Mouse (Mus musculus): Measurements from ENCODE around the gene Crp. TPM values are rescaled to one million over a fixed set of nuclear protein-coding genes. Genes with fewer than 3 reads are reported as not detected.

Crp gene
- polyA plus RNA-seq, 1 experiment from 2014 or later: not detected

GRCm38 (mm10) chr1:172701381-172701780, 3.5 kb downstream of the Crp start:
- Histone ChIP-seq H3K9me3 (ENCODE audit: control insufficient read depth, low read length) (no peaks in the 10 kb centered on the region), H3K36me3 (ENCODE audit: control insufficient read depth, insufficient read depth, low read length) (no peaks in the 10 kb centered on the region), H3K9ac (ENCODE audit: low read depth, low read length) (no peak overlapping the region), H3K27me3 (ENCODE audit: control insufficient read depth, insufficient read depth, low read length) (no peaks in the 10 kb centered on the region), H3K27ac (ENCODE audit: low read depth, low read length) (no peak overlapping the region), H3K4me3 (ENCODE audit: low read depth, low read length) (no peak overlapping the region), H3K4me2 (replicated peaks; ENCODE audit: low read depth, low read length) (no peak overlapping the region), H3K4me1 (replicated peaks; ENCODE audit: control insufficient read depth, insufficient read depth, low read length) (no peaks in the 10 kb centered on the region)
- WGBS: 92% methylated on average over 2 of the region's 2 CpGs
- DNase-seq (ENCODE audit: low spot score) (no peak), ATAC-seq (ENCODE audit: low FRiP score) (no peak)

DNA sequence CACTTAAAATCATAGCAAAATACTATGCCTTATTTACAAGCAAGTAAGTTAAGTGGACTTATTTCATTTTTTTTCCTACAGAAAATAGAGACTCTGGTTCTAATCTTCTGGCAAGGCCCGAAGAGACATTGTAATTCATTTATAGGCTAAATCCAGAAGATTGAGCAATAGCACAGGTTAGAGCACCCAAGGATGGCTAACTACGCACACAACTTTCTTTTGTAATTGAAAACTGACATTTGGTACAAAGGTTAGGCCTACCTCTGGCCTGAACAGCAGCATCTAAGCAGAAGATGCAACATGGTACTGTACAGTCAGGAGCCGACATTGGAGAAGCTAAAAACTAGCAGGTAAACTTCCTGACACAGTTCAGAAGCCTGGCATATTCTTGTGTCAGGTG, 4.0 kb downstream of the Crp start:
- no peaks in the 10 kb centered on the region for H3K36me3 ChIP-seq (ENCODE audit: control insufficient read depth, insufficient read depth, low read length)
- ATAC-seq (ENCODE audit: low FRiP score): no peak
- no peaks in the 10 kb centered on the region for H3K9me3 ChIP-seq (ENCODE audit: control insufficient read depth, low read length)
- H3K4me3 ChIP-seq (ENCODE audit: low read depth, low read length): no peak overlapping the region
- no peak overlapping the region for H3K4me2 ChIP-seq (replicated peaks; ENCODE audit: low read depth, low read length)
- H3K9ac ChIP-seq (ENCODE audit: low read depth, low read length): no peak overlapping the region
- 93% methylated on average over 3 of the region's 3 CpGs for WGBS
- no peaks in the 10 kb centered on the region for H3K27me3 ChIP-seq (ENCODE audit: control insufficient read depth, insufficient read depth, low read length)
- no peak for DNase-seq (ENCODE audit: low spot score)
- no peak overlapping the region for H3K27ac ChIP-seq (ENCODE audit: low read depth, low read length)
- no peaks in the 10 kb centered on the region for H3K4me1 ChIP-seq (replicated peaks; ENCODE audit: control insufficient read depth, insufficient read depth, low read length)

DNA sequence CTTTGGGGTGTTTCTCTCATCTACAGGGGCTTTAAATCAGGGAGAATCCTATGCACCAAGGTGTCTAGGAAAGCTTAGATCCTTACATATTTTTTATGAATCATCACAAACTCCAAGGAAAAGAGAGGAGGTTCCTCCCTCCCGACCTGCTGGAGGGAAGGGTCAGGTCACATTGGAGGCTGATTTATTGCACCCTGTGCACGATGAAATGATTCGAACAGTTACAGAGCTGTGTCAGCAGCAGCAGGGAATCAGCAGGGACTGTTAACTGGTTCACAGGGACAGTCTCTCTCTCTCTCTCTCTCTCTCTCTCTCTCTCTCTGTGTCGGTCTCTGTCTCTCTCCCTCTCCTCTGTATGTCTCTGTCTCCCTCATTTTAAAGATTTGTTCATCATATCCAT, 6.9 kb downstream of the Crp start:
- H3K4me3 ChIP-seq (ENCODE audit: low read depth, low read length): no peak overlapping the region
- DNase-seq (ENCODE audit: low spot score) (no peak), ATAC-seq (ENCODE audit: low FRiP score) (no peak)
- H3K36me3 ChIP-seq (ENCODE audit: control insufficient read depth, insufficient read depth, low read length): no peaks in the 10 kb centered on the region
- H3K27me3 ChIP-seq (ENCODE audit: control insufficient read depth, insufficient read depth, low read length): no peaks in the 10 kb centered on the region
- H3K4me2 ChIP-seq (replicated peaks; ENCODE audit: low read depth, low read length): no peak overlapping the region
- no peak overlapping the region for H3K27ac ChIP-seq (ENCODE audit: low read depth, low read length)
- no peak overlapping the region for H3K9ac ChIP-seq (ENCODE audit: low read depth, low read length)
- no peaks in the 10 kb centered on the region for H3K9me3 ChIP-seq (ENCODE audit: control insufficient read depth, low read length)
- 65% methylated on average over 4 of the region's 4 CpGs for WGBS
- H3K4me1 ChIP-seq (replicated peaks; ENCODE audit: control insufficient read depth, insufficient read depth, low read length): no peaks in the 10 kb centered on the region

DNA sequence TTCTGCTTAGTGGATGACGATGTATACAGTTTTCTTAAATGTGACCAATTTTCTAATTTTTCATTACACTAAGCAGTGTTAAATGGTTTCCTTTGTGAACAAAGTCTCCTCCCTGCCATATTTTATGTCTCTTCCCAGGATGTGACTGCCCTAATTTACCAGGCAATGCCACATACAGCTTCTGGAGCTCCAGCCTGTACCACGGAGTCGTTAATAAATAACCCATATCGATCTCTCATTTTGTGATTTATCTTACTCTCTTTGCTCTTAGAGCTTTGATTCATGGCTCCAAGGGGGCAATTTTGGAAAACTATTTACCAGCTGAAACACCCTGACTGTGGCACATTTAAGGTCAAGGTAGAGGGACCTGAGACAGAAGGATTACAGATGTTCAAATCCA, 8.4 kb downstream of the Crp start:
- Histone ChIP-seq H3K36me3 (ENCODE audit: control insufficient read depth, insufficient read depth, low read length) (no peaks in the 10 kb centered on the region), H3K27me3 (ENCODE audit: control insufficient read depth, insufficient read depth, low read length) (no peaks in the 10 kb centered on the region), H3K4me1 (replicated peaks; ENCODE audit: control insufficient read depth, insufficient read depth, low read length) (no peaks in the 10 kb centered on the region), H3K9me3 (ENCODE audit: control insufficient read depth, low read length) (no peaks in the 10 kb centered on the region), H3K4me2 (replicated peaks; ENCODE audit: low read depth, low read length) (no peak overlapping the region), H3K4me3 (ENCODE audit: low read depth, low read length) (no peak overlapping the region), H3K27ac (ENCODE audit: low read depth, low read length) (no peak overlapping the region), H3K9ac (ENCODE audit: low read depth, low read length) (no peak overlapping the region)
- DNase-seq (ENCODE audit: low spot score) (no peak), ATAC-seq (ENCODE audit: low FRiP score) (no peak)
- WGBS: 92% methylated on average over 4 of the region's 4 CpGs

DNA sequence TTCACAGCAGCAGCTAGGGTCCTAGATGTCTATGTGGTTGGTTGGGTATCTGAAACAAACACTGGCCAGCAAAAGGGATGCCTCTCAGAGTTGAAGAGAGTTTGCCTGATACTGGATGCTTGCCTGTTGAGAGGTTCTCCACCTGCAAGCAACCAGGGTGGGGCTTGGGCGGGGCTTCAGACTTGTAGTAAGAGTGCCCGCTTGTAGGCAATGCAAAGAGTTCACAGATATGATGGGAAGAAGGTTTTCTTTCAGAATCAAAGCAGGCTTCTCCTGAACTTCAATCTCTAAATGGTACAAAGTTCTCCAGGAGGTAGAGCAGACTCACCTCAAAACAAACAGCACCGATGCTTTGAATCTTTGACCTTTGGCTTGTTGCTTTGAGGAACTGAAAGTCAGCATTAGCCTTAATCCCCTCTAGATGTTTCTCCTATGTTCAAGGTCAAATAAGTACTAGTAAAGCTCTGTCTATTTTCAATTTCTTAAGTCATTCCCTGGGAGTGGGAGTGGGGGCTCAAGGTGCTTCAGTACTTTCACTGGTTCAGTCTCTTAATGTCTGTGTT, 12.0 kb downstream of the Crp start:
- no peaks in the 10 kb centered on the region for H3K27me3 ChIP-seq (ENCODE audit: control insufficient read depth, insufficient read depth, low read length)
- DNase-seq (ENCODE audit: low spot score): no peak
- H3K4me2 ChIP-seq (replicated peaks; ENCODE audit: low read depth, low read length): no peak overlapping the region
- H3K4me1 ChIP-seq (replicated peaks; ENCODE audit: control insufficient read depth, insufficient read depth, low read length): no peaks in the 10 kb centered on the region
- no peak for ATAC-seq (ENCODE audit: low FRiP score)
- no peak overlapping the region for H3K4me3 ChIP-seq (ENCODE audit: low read depth, low read length)
- no peak overlapping the region for H3K27ac ChIP-seq (ENCODE audit: low read depth, low read length)
- H3K9me3 ChIP-seq (ENCODE audit: control insufficient read depth, low read length): no peaks in the 10 kb centered on the region
- H3K36me3 ChIP-seq (ENCODE audit: control insufficient read depth, insufficient read depth, low read length): no peaks in the 10 kb centered on the region
- WGBS: 83% methylated on average over 3 of the region's 3 CpGs
- H3K9ac ChIP-seq (ENCODE audit: low read depth, low read length): no peak overlapping the region

DNA sequence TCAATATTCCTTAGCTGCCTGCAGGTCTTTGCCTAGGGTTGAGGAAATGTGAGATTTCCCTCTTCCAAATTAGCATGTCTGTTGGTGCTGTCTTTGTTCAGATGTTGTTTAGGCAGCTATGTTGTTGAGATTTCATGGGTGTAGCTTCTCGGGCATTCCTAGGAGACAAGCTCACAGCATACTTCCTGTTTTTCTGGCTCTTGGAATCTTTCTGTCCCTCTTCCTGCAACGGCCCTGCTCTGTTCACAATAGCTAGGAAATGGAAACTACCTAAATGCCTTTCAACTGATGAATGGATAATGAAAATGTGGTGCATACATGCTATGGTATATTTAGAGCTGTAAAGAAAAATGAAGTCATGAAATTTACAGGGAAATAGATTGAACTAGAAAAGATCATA, 13.5 kb downstream of the Crp start:
- Histone ChIP-seq H3K4me2 (replicated peaks; ENCODE audit: low read depth, low read length) (no peak overlapping the region), H3K27ac (ENCODE audit: low read depth, low read length) (no peak overlapping the region), H3K4me3 (ENCODE audit: low read depth, low read length) (no peak overlapping the region), H3K27me3 (ENCODE audit: control insufficient read depth, insufficient read depth, low read length) (no peaks in the 10 kb centered on the region), H3K9me3 (ENCODE audit: control insufficient read depth, low read length) (no peaks in the 10 kb centered on the region), H3K36me3 (ENCODE audit: control insufficient read depth, insufficient read depth, low read length) (no peaks in the 10 kb centered on the region), H3K9ac (ENCODE audit: low read depth, low read length) (no peak overlapping the region), H3K4me1 (replicated peaks; ENCODE audit: control insufficient read depth, insufficient read depth, low read length) (no peaks in the 10 kb centered on the region)
- 82% methylated on average over 2 of the region's 2 CpGs for WGBS
- ATAC-seq (ENCODE audit: low FRiP score) (no peak), DNase-seq (ENCODE audit: low spot score) (no peak)

- Histone ChIP-seq H3K9ac (ENCODE audit: low read depth, low read length) (no peak overlapping the region), H3K9me3 (ENCODE audit: control insufficient read depth, low read length) (no peaks in the 10 kb centered on the region), H3K36me3 (ENCODE audit: control insufficient read depth, insufficient read depth, low read length) (no peaks in the 10 kb centered on the region), H3K4me3 (ENCODE audit: low read depth, low read length) (no peak overlapping the region), H3K4me1 (replicated peaks; ENCODE audit: control insufficient read depth, insufficient read depth, low read length) (no peaks in the 10 kb centered on the region), H3K27ac (ENCODE audit: low read depth, low read length) (no peak overlapping the region), H3K27me3 (ENCODE audit: control insufficient read depth, insufficient read depth, low read length) (no peaks in the 10 kb centered on the region), H3K4me2 (replicated peaks; ENCODE audit: low read depth, low read length) (no peak overlapping the region)
- no peak for DNase-seq (ENCODE audit: low spot score)
- 66% methylated on average over 4 of the region's 4 CpGs for WGBS
- no peak for ATAC-seq (ENCODE audit: low FRiP score)
Measured at GRCm38 (mm10) chr1:172711962-172712361, 14.1 kb downstream of the Crp start.

- Histone ChIP-seq H3K4me1 (replicated peaks; ENCODE audit: control insufficient read depth, insufficient read depth, low read length) (no peaks in the 10 kb centered on the region), H3K9ac (ENCODE audit: low read depth, low read length) (no peak overlapping the region), H3K36me3 (ENCODE audit: control insufficient read depth, insufficient read depth, low read length) (no peaks in the 10 kb centered on the region), H3K27me3 (ENCODE audit: control insufficient read depth, insufficient read depth, low read length) (no peaks in the 10 kb centered on the region), H3K4me2 (replicated peaks; ENCODE audit: low read depth, low read length) (no peak overlapping the region), H3K9me3 (ENCODE audit: control insufficient read depth, low read length) (no peaks in the 10 kb centered on the region), H3K27ac (ENCODE audit: low read depth, low read length) (no peak overlapping the region), H3K4me3 (ENCODE audit: low read depth, low read length) (no peak overlapping the region)
- 85% methylated on average over 3 of the region's 3 CpGs for WGBS
- ATAC-seq (ENCODE audit: low FRiP score) (no peak), DNase-seq (ENCODE audit: low spot score) (no peak)
Measured at GRCm38 (mm10) chr1:172751241-172751640, 53.4 kb downstream of the Crp start.

DNA sequence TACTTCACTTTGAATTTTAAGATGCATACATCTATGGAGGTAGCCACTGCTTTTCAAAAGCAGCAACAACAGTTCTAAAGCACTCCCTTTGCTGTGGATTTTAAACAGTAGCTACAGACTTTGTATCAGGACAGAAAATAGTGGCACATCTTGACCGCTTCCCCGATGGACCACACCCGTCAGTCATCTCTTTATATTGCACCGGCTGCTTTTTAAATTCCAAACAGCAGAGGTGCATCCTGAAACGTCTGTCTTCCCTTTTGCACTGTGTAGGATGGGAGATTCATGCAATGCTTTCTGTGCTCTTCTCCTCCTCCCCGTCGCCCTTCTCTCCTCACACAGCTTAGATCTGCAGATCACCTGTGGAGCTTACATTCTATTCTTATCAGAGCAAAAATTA, 57.3 kb downstream of the Crp start:
- Histone ChIP-seq H3K4me2 (replicated peaks; ENCODE audit: low read depth, low read length) (no peak overlapping the region), H3K9me3 (ENCODE audit: control insufficient read depth, low read length) (no peaks in the 10 kb centered on the region), H3K27ac (ENCODE audit: low read depth, low read length) (no peak overlapping the region), H3K4me1 (replicated peaks; ENCODE audit: control insufficient read depth, insufficient read depth, low read length) (no peaks in the 10 kb centered on the region), H3K4me3 (ENCODE audit: low read depth, low read length) (no peak overlapping the region), H3K36me3 (ENCODE audit: control insufficient read depth, insufficient read depth, low read length) (no peaks in the 10 kb centered on the region), H3K27me3 (ENCODE audit: control insufficient read depth, insufficient read depth, low read length) (no peaks in the 10 kb centered on the region), H3K9ac (ENCODE audit: low read depth, low read length) (no peak overlapping the region)
- DNase-seq (ENCODE audit: low spot score) (no peak), ATAC-seq (ENCODE audit: low FRiP score) (no peak)
- 85% methylated on average over 7 of the region's 7 CpGs for WGBS
